Mouse (Mus musculus) kidney, postnatal 4 days (tissue): Measurements from ENCODE around the gene Tapbpl.
"Not testable (repeated sequence)": the region's sequence is repeated elsewhere in the genome, so short reads cannot be mapped to it uniquely, and the experiment has no call there.

Source experiments
- DNase-seq, 2 experiments: peaks; one replicate each; pipeline ENCODE4 v3.0.0; 2021; ENCODE audit warnings: mixed read lengths in 2 of 2

Tapbpl gene

DNA sequence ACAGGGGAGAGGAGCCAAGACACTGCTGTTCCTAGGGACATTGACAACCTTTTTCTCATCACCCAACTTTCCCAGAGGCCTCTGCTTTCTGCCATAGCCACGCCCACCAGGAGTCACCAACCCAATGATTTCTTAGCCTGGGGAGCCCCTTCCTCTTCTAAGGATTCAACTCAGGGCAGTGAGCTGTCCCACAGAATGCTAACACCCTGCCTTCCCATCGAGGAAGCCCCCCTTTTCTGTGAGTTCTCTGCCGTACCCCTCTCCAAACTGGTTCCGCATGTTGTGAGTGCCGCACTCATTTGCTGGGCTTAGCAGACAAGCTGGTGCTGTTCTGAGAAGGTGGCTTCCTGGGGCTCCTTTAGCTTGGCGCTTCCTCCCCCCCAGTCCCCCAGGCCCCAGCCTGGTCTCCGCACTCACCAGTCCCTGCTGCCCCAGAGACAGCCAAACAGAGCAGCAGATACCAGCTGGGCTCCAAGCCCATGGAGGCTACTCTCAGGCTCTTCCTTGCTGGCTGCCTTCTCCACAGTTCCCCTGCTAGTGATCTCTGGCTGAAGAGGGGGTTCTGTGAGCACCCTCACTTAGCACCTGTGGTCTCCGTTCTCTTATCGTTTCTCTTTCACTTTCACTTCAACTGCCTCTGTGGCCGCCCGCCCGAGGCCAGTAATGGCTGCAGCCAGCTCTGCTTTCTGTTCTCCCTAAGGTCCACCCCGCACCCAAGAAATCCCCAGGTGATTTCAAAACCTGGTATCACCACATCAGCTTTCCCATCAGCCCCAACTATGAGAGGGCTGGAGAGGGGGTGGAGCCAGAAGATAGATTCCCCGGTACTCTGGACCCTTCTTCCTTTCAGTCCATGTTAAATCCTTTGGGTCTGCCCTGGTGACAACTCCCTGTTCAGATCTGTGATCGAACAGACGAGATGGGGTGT is at the start of gene Tapbpl:
Tapbpl (minus strand) TSS at position 744 of the 928 bp plus-strand sequence.
- DNase-seq: peak; percentile 68 to 76

DNA sequence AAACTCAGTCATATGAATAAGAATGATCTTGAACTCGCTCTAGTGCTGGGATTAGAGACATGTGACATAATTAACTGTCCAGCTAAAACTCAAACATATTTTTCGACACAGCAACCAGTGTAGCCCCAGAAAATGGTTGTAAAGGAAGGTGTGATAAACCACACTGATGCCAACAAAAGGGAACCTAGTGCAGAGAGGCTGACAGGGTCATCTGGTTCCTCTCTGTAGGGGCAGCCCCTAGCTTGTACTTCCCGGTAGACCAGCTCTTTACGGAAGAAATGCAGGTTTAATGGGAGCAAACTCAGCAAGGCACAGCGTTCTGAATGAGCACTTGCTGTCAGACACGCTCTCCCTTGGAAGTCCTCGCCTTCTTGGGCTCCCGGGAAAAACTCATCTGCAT is 48.1 kb upstream of the Tapbpl start:
- no peak for DNase-seq

GRCm38 (mm10) chr6:125274841-125275563 is 43.3 kb upstream of the Tapbpl start:
- peak; percentile 70 to 81 for DNase-seq

DNA sequence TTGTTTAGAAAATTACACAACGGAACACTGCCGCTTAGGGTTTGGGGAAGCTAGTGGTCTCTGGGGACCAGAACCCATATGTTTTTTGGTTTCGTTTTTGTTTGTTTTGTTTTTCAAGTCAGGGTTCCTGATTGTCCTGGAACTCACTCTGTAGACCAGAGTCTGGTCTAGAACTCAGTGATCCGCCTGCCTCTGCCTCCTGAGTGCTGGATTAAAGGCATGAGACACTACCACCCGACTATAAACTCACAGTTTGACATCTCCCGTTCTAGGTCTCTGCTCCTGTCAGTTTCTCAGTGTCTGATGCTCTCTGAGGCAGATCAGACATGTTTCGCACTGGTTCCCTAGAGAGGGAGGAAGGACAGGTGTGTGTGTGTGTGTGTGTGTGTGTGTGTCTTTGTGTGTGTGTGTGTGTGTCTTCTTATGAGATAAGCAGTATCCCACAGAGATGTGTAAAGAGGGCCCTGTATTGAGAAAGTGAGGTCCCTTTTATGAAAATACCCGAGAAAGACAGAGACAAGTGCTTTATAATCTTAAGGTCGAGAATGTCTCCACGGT is 40.6 kb upstream of the Tapbpl start:
- DNase-seq: no peak

DNA sequence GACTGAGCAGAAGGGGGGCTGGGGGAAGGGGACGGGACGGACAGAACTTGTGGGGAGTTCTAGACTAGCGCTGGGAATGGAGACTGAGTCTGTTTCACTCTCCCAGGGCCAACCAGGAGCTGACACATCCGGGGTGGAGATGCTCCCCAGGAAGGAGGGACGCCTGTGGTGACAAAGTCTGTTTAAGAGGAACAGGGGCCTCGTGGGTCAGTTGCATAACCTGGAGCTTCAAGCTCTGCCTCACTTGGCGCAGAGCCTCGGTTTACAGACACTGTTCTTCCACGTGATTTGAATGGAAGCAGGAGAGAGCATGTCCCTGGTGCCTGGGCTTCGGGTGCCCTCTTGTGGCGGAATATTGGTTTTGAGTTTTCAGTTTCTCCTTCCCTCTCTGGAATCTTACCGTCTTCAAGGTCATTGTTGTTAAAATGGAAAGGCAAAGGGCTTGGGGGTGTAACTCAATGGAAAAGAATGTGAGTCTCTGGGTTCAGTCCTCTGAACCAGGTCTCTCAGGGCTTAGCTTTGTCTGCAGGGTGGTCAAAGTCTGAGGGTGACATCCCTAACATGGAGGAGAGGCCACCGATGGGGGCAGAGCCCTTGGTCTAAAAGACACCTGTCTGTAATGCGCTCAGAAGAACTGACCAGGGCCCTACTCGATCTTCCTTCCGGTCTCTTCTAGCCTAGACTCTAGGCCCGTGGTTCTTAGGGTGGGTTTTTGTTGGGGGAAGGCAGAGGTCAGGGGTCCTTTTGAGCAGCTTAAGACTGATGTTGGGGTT is 40.0 kb upstream of the Tapbpl start:
- DNase-seq: peak; percentile 90 to 93

- no peak for DNase-seq
Observed at GRCm38 (mm10) chr6:125268799-125269198, 37.1 kb upstream of the Tapbpl start.

- no peak for DNase-seq
Observed at GRCm38 (mm10) chr6:125267469-125267868, 35.8 kb upstream of the Tapbpl start.

GRCm38 (mm10) chr6:125266600-125266999 is 34.9 kb upstream of the Tapbpl start:
- DNase-seq: not testable (repeated sequence)

DNA sequence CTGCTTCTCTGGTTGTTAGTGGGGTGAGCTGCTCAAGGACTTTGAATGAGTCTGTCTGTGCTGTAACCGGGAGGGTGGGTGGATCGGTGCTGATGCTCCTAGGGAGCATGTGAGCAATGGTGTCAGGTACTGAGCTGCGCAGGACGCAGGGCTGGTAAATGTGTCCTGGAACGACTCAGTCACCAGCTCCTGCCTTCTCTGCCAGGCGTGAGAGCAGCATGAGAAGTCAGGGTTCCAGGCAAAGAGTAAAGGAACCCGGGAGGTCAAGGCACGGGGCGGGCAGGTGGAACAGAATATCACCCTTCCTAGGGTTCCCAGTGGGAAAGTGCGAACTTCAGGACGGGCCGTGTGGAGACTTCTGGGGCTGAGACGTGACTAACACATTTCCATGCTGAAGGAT is 34.4 kb upstream of the Tapbpl start:
- no peak for DNase-seq

- no peak for DNase-seq
Observed at GRCm38 (mm10) chr6:125265239-125265638, 33.6 kb upstream of the Tapbpl start.

DNA sequence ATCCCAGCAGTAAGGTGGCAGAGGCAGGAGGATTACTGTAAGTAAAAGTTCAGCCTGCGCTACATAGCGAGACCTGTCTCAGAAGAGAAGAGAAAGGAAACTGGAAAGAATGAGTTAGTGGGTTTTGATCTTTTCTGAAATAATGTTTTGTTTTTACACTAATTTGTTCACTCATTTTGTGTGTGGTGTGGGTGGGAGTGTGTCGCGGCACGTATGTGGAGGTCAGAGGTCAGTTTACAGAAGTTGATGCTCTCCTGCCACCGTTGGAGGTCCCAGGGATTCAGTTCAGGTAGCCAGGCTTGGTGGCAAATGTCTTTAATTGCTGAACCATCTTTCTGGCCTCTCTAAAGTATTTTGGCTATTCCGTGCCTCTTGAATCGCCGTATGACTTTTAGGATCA is 32.6 kb upstream of the Tapbpl start:
- DNase-seq: no peak

DNA sequence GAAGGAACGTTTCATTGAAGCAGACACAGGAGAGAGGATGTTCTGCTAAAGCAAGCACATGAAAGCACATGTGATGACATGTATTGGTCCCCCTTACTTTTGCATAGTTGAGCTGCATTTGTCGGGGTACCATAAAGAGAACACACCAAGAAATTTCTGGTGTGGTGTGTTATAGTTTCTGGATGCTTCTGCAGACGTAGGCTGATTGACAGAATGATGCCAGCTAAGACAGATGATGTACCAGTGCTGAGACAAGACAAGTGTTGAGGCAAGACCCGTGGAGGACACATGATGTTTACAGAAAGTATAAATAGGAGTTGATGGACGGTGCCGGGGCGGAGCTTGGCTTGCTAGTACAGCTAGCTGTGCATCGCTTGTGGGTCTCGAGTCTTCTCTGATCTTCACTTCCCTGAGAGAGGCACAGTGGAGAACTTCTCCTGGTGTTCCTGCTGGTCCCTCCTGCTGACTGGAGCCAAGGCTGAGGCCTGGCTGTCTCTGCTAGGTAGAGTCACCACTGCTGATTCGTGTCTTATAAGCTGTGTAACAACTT is 28.4 kb upstream of the Tapbpl start:
- DNase-seq: no peak

- peak in 1 of 2 experiments; percentile 31 for DNase-seq
Observed at GRCm38 (mm10) chr6:125256222-125256966, 24.7 kb upstream of the Tapbpl start.

DNA sequence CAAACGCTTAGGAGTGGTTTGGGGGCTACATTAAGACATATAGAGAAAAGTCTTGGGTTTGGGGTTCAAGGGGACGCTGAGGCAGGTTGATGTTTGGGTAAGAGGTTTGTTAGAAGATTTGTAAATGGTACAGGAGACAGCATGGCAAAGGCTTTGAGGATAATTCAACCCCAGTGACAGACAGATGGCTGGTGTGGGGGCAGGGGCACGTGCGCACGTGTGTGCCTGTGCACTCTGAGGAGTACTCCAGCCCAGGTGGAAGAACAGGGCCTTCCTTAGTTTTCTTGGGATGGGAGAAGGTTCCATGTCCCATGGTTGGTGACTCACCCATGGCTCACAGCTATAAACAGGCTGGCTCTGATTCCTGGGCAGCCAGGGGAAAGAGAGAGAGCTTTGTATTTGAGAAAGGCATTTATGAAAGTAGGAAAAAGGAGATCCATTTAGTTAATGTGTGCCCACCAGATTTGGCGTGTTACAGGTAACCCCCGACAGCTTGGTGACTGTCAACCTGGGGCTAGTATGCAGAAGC is 23.9 kb upstream of the Tapbpl start:
- DNase-seq: no peak

DNA sequence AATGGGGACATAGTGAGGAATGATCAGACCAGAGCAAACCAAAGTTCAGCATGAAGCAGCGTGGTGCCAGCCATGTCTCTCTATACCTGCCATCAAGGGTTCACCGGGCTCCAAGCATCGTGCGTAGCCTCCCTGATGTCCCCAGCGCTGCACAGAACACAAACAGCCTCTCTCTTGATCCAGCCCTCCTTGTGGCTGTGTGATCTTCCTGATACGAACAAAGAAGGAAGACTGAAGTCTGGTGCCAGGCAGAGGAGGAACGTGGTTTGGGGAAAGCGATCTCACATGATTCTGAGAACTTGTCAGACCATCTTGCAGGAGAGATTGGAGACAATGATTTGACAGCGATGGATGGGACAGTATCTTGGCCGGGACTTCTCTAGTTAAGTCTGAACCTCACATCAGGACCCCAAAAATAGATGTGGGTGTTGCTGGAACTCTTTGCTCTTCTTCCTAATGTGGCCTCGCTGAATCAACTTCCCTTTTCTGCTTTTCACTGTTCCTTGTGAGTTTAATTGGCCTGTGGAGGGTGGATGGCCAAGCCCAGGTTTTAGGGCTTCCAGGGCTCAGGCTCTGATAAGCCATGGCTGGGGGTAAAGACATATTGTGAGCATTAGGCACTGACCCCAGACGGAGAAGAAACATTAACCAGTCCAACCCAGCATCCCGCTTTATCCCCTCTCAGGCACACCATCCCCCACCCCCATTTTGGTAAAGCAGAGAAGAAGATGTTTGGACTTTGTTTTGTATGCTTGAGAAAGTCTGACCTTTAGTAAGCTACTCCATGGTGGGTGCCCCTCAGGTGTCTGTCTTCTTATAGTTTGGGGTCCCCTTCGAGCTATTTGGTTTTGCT is 22.4 kb upstream of the Tapbpl start:
- DNase-seq: peak in 1 of 2 experiments; percentile 36

DNA sequence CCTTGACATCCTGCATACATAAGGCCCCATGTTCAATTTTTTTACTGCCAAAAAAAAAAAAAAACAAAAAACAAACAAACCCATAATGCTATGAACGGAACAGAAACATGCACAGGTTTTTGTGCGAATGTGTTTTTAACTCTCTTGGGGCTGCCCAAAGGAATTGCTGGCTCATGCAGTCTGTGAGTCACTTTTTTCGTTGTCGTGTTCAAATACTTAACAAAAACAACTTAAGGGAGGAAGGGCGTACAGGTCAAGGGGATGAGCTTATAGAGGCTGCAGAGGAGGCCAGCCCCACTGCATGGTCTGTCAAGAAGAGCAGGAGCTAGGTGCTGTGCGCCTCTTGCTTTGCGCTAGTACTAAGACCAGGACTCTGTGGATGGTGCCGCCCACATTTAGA is 21.1 kb upstream of the Tapbpl start:
- DNase-seq: no peak

DNA sequence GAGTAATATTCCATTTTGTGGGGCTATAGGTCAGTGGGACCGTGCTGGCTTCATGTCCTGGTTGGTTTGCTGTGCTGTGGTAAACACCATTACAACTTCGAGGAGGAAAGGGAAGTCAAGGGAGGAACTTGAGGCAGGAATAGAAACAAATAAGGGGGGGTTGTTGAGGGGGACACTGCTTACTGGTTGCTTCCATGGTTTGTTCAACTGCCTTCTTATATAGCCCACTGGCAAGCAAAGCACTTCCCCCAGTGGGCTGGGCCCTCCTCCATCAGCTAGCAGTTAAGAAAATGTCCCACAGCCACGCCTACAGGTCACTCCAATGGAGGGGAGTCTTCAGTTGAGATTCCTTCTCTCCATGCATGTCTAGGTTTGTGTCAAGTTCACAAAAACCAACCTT is 20.6 kb upstream of the Tapbpl start:
- no peak for DNase-seq

DNA sequence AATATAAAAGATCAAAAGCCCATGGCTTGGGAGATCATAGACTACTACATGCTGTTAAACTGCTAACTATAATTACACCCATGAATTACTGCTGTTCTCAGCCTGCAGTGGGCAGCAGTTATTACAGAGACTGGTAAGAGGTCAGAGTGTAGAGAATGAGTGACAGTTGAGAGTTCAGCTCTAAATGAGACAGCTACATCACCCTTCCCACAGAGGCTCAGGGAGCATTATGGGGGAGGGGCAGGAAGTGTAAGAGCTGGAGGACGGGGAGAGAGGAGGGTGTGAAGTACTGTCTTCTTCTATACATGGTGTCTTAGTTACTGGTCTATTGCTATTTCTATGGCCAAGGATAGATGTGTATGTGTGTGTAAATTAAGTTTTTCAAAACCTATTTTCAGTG is 12.9 kb upstream of the Tapbpl start:
- no peak for DNase-seq

- no peak for DNase-seq
Observed at GRCm38 (mm10) chr6:125241566-125241965, 9.9 kb upstream of the Tapbpl start.

DNA sequence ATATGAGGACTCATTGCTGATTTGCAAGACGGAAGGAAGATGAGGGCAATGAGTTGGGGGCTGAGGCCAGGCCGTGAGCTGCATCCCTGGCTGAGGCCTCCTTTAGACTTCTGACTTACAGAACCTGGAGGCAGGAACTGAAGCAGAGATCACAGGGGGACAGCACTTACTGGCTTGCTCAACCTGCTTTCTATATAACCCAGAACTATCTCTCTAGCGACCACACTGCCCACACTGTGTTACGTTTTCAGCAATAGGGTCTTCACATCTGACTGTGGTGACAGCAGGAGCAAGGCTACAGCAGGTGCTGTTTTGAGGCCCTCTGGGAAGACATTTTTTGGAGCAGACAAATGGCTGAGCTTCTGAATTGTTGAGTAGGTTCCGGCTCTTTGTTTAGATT is 9.0 kb upstream of the Tapbpl start:
- DNase-seq: no peak

GRCm38 (mm10) chr6:125239547-125239946 is 7.9 kb upstream of the Tapbpl start:
- no peak for DNase-seq
